Mouse (Mus musculus) cerebellum, adult 2 months (tissue): ENCODE results near the gene Mis18a.

ENCODE experiments used
- CTCF ChIP-seq: fragments of 200-500 bp; IDR thresholded peaks from 2 replicates; pipeline ENCODE4 v1.5.1; 2011; ENCODE audit warnings: low read depth, mild to moderate bottlenecking, control low read depth, low read length, moderate library complexity, borderline replicate concordance; ENCODE audit not compliant: insufficient read depth
- POLR2A ChIP-seq: fragments of 200-500 bp; IDR thresholded peaks from 2 replicates; pipeline ENCODE4 v1.6.1; 2011; ENCODE audit warnings: low read length, control low read depth, borderline replicate concordance; ENCODE audit not compliant: insufficient read depth

DNA sequence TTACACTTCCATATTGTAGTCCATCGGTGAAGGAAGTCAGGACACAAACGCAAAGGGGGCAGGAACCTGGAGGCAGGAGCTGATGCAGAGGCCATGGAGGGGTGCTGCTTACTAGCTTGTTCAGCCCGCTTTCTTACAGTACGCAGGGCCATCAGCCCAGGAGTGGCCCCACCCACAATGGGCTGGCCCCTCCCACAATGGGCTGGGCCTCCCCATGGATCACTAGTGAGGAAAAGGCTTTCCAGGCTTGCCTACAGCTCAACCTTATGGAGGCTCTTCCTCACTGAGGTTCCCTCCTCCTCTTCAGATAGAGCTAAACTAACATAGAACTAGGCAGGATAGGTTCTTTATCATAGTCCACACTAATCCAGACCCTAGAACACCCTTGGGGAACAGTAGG, 3.2 kb downstream of the Mis18a start:
- no peak for TF ChIP-seq POLR2A
- no peak for TF ChIP-seq CTCF
